Mouse (Mus musculus): ENCODE data around the gene 4930404N11Rik. TPM values are rescaled to one million over a fixed set of nuclear protein-coding genes. Genes with fewer than 3 reads are reported as not detected.

The 4930404N11Rik gene
- total RNA-seq, 4 experiments from 2014 or later, result 1.0 to 3.2 (median 1.4) TPM

DNA sequence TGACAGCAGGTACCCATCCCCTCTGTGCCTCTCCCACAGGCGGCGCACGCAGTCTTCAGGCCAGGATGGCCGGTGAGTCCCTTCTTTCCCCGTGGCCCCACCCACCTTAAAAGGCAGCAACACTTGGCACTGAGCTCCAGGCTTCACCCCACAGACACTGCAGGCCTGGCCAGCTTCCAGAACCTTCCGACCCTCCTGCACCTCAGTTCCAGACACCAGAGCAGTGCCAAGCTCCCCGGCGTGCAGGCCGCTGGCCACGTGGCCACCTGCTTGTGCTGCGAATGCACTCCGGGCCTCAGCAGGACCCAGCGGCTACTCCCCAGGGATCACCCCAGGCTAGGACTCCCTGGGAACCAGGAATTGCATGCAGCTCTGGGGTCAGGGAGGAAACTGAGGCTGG lies 52.0 kb downstream of the 4930404N11Rik start:
- no peak for DNase-seq (ENCODE audit: low spot score in 2 of 2)

Small RNAs within 50 kb of the gene (microRNA-seq; reads per million reads assigned to microRNA genes)
- 3.3 to 3.5 reads per million in 2 experiments for gene Mir6913

Other genes with a start within 250 kb of the 4930404N11Rik start
- 100 to 1,000 TPM in 3 of 4 experiments, 10 to 100 TPM in 1; 94.8 to 118 (median 103) TPM for gene Zbtb7a, start 230.6 kb downstream of the 4930404N11Rik start, total RNA-seq (2022)
- gene Pias4, start 197.9 kb downstream of the 4930404N11Rik start, total RNA-seq (2022), result 10 to 100 TPM; 27.0 to 35.1 (median 31.7) TPM
- gene Eef2, start 189.2 kb downstream of the 4930404N11Rik start, total RNA-seq (2022), result 100 to 1,000 TPM; 820 to 960 (median 855) TPM
- gene Dapk3, start 182.8 kb downstream of the 4930404N11Rik start, total RNA-seq (2022), result 10 to 100 TPM; 57.1 to 69.8 (median 65.7) TPM
- not detected for gene 4930442H23Rik, start 182.0 kb downstream of the 4930404N11Rik start, total RNA-seq (2022)
- gene Nmrk2, start 163.8 kb downstream of the 4930404N11Rik start, total RNA-seq (2022), result under 1 TPM in 1 of 4 experiments, not detected in 3; 0.57 TPM
- gene Atcay, start 135.0 kb downstream of the 4930404N11Rik start, total RNA-seq (2022), result 100 to 1,000 TPM; 135 to 167 (median 145) TPM
- 10 to 100 TPM; 59.3 to 81.0 (median 65.3) TPM for gene Zfr2, start 132.7 kb downstream of the 4930404N11Rik start, total RNA-seq (2022)
- 100 to 1,000 TPM; 208 to 230 (median 216) TPM for gene Matk, start 112.9 kb downstream of the 4930404N11Rik start, total RNA-seq (2022)
- 10 to 100 TPM; 32.5 to 49.5 (median 40.8) TPM for gene Mrpl54, start 98.9 kb downstream of the 4930404N11Rik start, total RNA-seq (2022)
- gene Apba3, start 98.9 kb downstream of the 4930404N11Rik start, total RNA-seq (2022), result 10 to 100 TPM; 32.0 to 45.0 (median 39.1) TPM
- 1 to 10 TPM in 2 of 4 experiments, under 1 TPM in 2; 0.73 to 1.2 (median 0.90) TPM for gene Tjp3, start 74.2 kb downstream of the 4930404N11Rik start, total RNA-seq (2022)
- 100 to 1,000 TPM; 267 to 303 (median 296) TPM for gene Pip5k1c, start 72.9 kb downstream of the 4930404N11Rik start, total RNA-seq (2022)
- 10 to 100 TPM; 28.2 to 31.3 (median 30.2) TPM for gene Cactin, start 44.7 kb downstream of the 4930404N11Rik start, total RNA-seq (2022)
- gene Tbxa2r, start 37.1 kb downstream of the 4930404N11Rik start, total RNA-seq (2022), result 1 to 10 TPM; 1.1 to 1.4 (median 1.4) TPM
- gene Gipc3, start 22.6 kb downstream of the 4930404N11Rik start, total RNA-seq (2022), result 1 to 10 TPM; 1.3 to 2.2 (median 1.7) TPM
- gene Hmg20b, start 15.3 kb downstream of the 4930404N11Rik start, total RNA-seq (2022), result 10 to 100 TPM; 32.5 to 37.1 (median 32.9) TPM
- gene Mfsd12, start 8.3 kb downstream of the 4930404N11Rik start, total RNA-seq (2022), result 10 to 100 TPM; 40.7 to 46.7 (median 43.6) TPM
- 10 to 100 TPM; 64.6 to 72.1 (median 67.2) TPM for gene Fzr1, start 12.7 kb upstream of the 4930404N11Rik start, total RNA-seq (2022)
- gene Dohh, start 18.6 kb upstream of the 4930404N11Rik start, total RNA-seq (2022), result 10 to 100 TPM; 64.3 to 78.5 (median 72.6) TPM
- 1 to 10 TPM; 2.7 to 5.5 (median 4.5) TPM for gene Gm48551, start 18.6 kb upstream of the 4930404N11Rik start, total RNA-seq (2022)
- 1 to 10 TPM; 2.9 to 9.7 (median 4.2) TPM for gene Gm48552, start 23.2 kb upstream of the 4930404N11Rik start, total RNA-seq (2022)
- gene Smim24, start 27.2 kb upstream of the 4930404N11Rik start, total RNA-seq (2022), result 1 to 10 TPM; 1.3 to 1.7 (median 1.4) TPM
- gene Nfic, start 89.8 kb upstream of the 4930404N11Rik start, total RNA-seq (2022), result 10 to 100 TPM; 52.8 to 61.6 (median 58.7) TPM
- gene Celf5, start 116.9 kb upstream of the 4930404N11Rik start, total RNA-seq (2022), result 100 to 1,000 TPM; 230 to 284 (median 256) TPM
- gene Ncln, start 130.6 kb upstream of the 4930404N11Rik start, total RNA-seq (2022), result 10 to 100 TPM; 74.1 to 88.0 (median 82.8) TPM
- under 1 TPM; 0.51 to 0.80 (median 0.58) TPM for gene S1pr4, start 134.3 kb upstream of the 4930404N11Rik start, total RNA-seq (2022)
- 1 to 10 TPM; 2.5 to 9.7 (median 5.7) TPM for gene Gna15, start 158.4 kb upstream of the 4930404N11Rik start, total RNA-seq (2022)
- gene Gna11, start 179.4 kb upstream of the 4930404N11Rik start, total RNA-seq (2022), result 100 to 1,000 TPM; 106 to 120 (median 114) TPM
- gene Aes, start 193.7 kb upstream of the 4930404N11Rik start, total RNA-seq (2022), result 100 to 1,000 TPM; 659 to 695 (median 670) TPM
- 10 to 100 TPM; 34.5 to 59.9 (median 38.5) TPM for gene Tle2, start 208.7 kb upstream of the 4930404N11Rik start, total RNA-seq (2022)
- gene Tle6, start 235.3 kb upstream of the 4930404N11Rik start, total RNA-seq (2022), result 1 to 10 TPM; 5.0 to 7.3 (median 5.9) TPM
- gene BC025920, start 240.5 kb upstream of the 4930404N11Rik start, total RNA-seq (2022), result 1 to 10 TPM; 3.3 to 3.9 (median 3.7) TPM